Mouse (Mus musculus) gonadal fat pad, adult 2 months (tissue): ENCODE measurements at regions not wholly inside any gene's neighbourhood (a gene's known extent, or its start where the extent isn't known, plus 50 kb on each side); places are given as distances from the start of the nearest gene placed in this dataset.

Source experiments
- DNase-seq: peaks from one replicate; pipeline ENCODE4 v3.0.0-alpha.2; 2012; ENCODE audit warnings: low read depth

DNA sequence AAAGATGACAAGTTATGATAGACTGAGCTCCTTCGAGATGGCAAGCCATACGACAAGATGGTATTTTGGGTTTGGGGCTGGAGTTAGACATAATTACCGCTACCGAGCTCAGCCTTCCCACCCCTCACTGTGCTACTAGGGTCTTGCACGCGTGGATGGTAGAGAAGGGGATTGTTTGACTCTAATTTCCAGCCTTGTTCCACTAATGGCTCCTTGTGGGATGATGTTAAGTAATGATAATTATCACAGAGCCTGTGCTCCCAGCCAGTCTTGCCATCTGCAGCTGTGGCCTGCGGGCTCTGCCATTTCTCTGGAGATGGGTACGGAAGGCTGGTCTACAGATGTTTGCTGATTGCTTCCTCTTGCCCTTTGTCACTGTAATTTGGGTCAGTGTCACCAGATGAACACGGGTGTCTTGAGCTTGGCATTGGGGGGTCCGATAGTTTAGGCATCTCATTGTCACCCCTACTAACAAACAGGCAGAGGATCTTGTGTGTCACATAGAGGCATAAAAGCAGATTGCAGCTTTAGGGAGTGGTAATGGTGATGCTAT lies 108.8 kb upstream of the Ctbp2 start:
- DNase-seq, result no peak

DNA sequence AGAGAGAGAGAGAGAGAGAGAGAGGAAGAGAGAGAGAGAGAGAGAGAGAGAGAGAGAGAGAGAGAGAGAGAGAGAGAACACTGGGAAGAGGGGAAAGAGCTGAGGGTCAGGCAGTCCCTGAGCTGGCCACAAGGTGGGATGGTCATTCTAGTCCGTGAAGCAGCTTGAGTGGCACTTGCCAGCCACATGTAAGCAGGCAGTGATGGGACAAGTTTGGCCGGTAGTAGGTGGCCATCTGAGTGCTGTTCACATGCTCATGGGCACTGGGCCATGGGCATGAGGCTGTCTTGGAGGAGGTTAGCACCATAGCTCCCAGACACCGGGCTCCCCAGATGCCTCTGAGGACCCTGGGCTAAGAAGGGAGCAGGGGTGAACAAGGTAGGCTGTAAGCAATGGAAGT lies 106.7 kb upstream of the Ctbp2 start:
- no peak for DNase-seq

DNA sequence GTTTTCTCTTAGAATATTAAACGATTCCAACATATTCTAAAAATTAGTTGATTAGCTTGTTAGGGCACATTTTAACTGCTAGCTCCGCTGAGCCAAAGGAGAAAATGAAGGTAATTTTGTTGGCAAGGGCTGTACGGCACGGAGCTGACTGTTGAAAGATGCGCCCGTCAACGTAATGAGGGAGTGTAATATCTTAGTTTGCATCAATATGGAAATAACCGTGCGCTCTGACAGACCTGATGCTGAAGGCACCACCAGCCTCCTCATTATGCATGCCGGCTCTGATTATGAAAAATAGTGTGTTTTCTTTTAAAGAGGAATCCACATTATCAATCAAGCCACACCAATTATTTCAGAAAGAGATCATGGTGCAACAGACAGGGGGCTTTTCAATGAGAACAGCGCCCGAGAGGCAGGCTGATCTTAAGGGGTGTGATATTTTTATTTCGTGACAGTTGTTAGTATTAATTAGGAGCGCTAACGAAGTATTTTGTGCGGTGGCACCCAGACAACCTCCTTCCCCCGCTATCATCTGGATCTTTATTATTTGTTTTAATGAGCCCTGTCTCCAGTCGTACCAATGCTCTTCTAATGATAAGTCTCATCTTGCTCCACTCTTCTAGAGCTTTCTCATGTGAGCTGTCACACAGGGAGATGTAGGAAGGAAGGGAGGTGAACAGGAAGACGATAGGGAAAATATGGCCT lies 99.9 kb upstream of the Ctbp2 start:
- DNase-seq, result no peak

DNA sequence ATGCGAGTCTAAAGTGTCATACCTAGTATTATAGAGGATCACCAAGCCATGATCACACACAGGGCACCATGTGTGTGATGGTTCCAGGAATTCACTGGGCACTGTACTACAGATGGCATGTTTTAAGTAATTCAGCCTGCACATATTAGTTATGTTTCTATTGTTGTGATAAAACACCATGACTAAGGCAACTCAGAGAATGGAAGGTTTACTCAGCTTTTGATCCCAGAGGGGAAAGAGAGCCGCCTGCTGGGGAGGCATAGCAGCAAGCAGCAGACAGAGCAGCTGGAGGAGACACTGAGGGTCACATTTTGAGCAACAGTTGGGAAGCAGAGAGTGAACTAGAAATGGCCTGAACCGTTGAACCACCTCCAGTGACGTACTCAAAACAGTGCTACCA lies 88.2 kb upstream of the Ctbp2 start:
- no peak for DNase-seq

DNA sequence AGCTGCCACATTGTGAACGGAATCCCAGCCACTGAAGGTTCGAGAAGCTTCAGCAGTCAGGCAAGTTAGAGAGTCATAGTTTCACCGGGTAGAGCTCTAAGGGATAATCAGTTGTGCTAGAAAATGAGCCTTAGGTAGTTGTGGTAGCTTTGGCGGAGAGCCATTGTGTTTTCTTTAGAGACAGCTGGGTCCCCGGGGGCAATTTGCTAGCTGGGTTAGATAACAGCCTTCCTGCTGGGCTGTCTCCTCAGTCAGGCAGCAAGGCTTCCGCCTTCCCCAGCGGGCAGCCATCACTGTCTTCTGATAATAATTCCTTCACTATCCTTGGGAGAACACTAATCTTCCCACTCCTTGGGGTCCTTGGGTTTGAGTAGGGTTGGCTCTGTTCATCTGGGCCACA lies 81.5 kb upstream of the Ctbp2 start:
- no peak for DNase-seq

DNA sequence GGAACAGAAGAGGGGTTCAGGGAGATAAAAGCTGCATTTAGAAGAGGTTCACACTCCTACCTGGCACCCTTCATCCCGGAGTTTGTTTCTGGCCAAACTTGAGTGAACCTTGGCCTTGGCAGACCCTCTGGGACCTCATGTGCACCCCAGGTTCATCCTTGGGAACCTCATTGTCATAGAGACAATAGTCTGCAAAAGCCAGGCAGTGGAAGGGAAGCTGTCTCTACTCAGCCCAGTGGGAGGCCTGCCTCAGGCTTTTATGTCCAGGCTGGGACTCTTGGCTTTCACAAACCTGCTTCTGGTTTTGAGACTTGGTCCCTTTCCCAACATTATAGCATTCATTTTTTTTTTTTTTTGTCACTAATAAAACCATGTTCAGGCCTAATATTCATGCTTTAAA lies 80.3 kb upstream of the Ctbp2 start:
- DNase-seq, result no peak

DNA sequence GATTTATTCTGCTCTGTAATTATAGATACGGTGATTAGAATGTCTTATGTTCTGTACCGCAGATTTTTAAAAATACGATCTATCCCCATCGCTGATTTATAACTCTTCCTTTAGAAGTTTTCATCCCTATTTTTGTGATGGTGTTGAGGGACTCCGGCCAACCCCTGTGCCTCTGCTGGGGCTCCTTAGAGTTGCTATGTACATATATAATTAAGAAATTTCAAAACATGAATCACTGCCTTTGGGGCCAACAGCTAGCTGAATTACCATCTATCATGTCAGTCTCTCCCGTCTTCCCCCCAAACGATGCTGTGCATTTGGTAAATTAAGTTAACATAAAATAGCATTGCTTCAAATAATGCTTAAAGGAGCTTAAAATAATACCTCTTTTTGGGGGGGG lies 79.8 kb upstream of the Ctbp2 start:
- no peak for DNase-seq

DNA sequence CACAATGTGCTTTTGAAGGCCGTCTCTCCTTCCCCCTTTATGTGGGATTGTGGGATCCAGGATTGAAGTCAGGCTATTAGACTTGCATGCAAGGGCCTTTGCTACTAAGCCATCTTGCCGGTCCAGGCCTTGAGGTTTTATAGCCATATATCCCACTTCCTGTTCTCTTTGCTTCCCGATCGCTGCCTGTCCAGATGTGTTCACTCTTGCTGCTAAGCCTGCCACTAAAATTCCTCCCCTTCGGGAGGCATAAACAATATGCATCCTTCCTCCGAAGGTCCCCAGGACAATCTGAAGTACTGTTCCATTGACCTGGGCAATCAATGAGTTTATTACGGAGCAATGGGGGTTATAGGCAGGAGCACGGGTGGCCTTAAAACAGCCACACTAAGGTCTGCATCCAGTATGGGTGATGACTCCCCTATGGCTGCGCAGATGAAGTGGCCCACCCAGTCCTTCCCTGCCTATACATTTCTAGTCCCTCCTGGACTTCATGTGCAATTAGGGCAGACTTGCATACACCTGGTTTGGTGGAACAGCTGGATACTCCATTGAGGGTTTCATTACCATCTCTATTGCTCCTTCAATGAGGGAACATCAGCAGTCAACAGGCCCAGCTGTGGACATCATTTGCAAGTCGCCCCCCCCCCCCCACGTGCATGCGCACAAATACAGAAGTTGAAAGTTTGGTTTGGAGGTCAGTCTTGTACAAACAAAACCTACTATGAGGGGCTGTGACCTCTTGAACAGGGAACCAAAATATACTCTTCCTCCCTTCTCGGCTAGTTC lies 78.1 kb upstream of the Ctbp2 start:
- no peak for DNase-seq

DNA sequence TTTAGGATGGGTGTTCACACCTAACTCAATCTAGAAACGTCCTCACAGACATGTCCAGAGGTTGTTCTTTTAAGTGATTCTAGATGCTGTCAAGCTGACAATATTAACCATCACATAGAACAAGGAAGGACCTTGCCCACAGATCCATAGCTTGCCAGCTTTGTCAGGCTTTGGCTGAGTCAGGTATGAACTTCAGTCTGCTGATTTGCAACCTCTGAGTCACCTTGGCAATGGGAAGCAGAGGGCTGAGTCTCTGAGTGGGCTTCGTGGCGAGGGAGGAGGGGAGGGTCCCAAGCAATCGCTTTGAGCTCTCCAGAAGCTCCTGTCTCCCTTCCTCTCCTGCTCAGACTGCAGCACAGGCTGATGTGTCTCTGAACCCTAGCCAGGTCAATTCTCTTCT lies 74.9 kb upstream of the Ctbp2 start:
- no peak for DNase-seq

DNA sequence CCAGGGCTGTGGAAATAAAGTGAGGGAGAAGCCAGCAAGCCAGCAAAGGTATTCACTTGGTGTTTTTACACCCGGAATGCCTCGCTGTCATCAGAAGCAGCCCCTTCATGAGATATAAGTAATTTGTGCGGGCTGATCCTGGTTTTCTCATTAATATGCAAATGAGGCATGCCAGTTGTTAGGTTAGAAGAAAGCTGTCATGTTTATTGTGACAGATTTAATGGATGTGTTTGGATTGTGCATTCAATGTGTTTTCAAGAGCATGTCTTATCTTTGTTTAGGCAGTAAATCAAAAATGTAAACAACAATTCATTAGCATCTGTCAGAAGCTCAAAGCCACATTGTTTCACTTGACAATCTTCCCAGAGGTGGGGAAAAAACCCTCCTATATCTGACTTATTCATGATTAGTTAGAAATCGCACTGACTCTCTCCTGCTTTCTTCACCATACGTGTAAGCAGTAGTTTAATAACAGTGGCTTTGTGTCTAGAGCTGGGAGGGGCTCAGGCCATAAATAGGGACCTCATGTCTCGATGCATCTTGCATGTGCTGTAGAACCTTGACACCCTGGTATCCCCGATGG lies 65.8 kb upstream of the Ctbp2 start:
- no peak for DNase-seq

DNA sequence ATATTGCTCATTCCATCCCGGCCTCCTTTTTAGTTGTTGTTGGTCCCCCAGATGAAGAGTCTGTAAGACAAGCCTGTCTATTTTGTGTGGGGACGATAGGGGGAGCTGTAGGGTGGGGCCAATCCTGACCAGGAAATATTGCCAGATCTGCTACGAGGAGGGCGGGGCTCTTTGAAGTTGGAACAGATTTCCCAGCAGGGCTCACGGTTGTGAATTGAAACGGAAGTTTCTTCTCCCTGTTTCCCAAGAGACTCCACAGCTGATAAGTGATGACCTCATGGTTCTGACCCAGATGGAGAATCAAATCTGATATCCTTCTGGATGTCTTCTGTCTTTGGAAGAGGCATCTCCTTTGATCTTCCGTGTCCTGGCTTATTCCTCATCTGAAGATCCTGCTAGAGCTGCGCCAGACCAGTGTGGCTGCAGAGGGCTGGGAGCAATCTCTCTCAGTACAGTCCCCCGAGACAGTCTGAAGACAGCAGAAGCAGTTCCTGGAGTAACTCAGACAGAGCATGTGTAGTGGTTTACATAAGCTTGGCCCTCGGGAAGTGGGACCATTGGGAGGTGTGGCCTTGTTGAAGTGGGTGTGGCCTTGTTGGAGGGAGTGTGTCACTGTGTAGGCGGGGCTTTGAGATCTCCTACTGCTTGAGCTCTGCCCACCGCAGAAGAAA lies 61.9 kb upstream of the Ctbp2 start:
- peak; percentile 10 for DNase-seq

DNA sequence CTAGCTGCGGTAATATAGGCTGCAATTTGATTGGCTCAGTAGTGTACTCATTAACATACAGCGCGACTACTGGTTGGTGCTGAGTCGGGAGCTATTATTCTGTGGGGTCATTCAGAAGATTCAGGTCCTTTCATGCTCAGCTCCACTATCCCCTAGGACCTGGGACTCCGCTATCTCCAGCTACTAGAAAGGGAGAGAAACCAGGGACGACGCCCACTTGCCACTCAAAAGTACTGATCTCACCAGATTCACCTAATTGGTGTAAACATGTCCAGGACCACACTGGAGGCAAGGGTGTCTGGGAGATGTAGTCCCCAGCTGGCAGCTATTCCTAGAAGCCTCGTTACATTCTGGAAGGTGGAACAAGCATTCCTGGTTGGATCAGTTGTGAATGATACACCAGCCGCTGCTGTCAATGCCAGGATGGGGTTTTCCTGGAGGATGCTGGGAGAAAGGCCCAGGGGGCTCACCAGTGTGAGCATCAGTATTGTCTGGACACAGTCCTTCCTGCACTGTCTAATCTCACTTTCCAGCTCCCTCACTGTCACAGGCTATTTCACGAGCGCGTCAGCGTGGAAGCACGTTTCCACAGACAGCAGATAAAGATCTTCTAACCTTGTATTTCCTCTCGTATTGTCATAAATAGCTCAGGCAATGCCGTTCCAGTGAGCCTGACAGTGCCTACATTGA lies 60.9 kb upstream of the Ctbp2 start:
- no peak for DNase-seq

DNA sequence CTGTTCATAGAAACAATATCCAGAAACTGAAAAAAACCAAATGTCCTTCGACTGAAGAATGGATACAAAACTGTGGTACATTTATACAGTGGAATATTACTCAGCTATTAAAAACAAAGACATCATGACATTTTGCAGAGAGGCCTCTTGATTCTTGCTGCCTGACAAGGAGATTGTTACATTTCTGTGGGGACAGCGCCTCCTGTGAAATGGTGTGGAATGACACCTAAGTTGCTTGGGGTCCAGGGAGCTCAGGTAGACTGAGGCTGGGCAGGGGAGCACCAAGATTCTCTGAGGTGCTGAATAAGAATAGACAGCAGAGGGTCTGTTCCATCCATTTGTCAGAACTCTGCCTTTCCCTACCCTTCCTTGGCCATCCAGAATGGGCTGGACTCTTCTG lies 57.2 kb upstream of the Ctbp2 start:
- no peak for DNase-seq

DNA sequence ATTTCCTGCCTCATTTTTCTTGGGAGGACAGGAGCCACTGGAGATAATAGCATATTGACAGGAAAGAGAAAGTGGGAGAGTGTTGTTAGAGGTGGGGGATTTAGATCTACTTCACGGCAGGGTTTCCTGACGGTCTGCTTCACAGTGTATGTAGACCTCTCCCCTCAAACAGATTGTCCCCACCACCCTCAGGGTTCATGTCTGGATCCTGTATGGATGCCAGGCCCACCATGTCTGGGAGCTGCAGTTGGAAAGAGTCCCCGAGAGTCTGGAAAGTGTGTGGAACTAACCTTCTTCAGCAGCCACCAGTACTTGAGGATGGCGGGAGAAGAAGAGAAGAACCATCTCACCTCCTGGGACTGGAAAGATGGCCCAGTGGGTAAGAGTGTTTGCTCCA lies 53.0 kb upstream of the Ctbp2 start:
- DNase-seq, result no peak

DNA sequence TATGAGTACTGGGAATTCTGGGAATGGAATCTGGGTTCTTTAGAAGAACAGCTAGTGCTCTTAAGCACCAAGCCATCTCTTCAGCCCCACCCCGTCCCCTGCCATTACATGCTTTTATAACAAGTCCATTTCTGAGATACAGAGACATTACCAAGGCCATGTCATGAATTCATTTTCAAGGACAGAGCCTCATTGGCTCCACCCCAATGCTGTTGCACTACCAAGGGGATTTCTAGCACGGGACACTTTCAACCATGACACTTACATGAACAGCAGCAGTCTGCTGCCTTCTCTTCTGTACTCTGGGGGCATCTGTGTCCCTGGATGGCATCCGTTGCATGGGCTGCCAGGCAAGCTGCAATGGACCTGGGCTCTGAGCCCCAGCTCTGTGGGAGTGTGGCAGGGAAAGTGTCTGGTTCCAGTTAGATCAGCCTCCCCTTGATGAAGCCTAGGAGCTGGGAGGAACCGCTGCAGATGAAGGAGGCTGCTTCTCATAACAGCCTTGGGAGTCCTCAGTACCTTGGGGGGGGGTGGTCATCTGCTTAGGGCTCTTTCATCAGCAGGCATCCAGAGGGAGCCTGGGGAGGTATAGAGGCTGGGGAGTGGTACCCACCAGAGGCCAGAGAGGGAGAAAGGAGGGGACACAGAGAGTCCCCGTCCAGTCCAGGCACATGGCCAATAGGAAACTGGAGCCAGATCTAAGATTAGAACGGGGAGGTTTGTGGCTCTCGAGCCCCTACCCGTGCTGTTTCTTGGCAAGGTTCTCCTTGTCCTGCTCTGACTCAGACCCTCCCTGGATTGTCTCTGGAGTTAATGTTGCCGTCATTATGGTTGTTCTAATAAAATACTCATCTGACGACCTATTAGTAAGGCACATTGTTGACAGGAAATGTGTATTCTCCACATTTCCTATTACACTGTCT lies 52.4 kb upstream of the Ctbp2 start:
- no peak for DNase-seq
